Mouse (Mus musculus) spleen, adult 2 months (tissue): Measurements from ENCODE around the gene Epha6.

Experiments used
- CTCF ChIP-seq: fragments of 200-500 bp; IDR thresholded peaks from 2 replicates; pipeline ENCODE4 v1.5.1; 2011; ENCODE audit warnings: mild to moderate bottlenecking, inconsistent platforms; ENCODE audit not compliant: insufficient read depth, insufficient read length, insufficient replicate concordance; ENCODE audit errors: extremely low read depth
- POLR2A ChIP-seq: fragments of 200-500 bp; IDR thresholded peaks from 2 replicates; pipeline ENCODE4 v1.6.1; 2011; ENCODE audit warnings: low read depth, low read length, inconsistent platforms

DNA sequence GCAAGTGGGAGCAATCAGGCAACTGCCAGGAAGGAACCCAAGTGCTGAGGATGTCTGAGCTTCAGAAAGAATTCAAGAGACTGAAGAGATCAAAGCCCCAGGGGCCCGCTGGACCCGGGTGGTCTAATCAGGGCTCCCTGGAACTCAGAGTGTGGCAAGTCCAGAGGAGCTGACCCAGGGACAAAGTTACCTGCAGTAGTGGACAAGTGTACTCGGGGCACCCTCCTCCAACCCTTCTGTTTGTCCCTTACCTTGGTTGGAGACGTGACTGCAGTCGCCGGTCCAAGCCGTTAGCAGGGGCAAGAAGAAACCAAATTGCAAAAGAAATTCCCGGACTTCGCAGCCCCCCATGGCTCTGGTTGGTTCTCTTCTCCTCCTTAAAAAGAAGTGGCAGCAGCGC, 718 bp downstream of the Epha6 start:
- TF ChIP-seq CTCF (no peak), POLR2A (no peak)
